Mouse (Mus musculus) cortical plate, adult 2 months (tissue): ENCODE data around the gene Map3k10.

Experiments used
- CTCF ChIP-seq: fragments of 200-500 bp; IDR thresholded peaks from 2 replicates; pipeline ENCODE4 v1.5.1; 2011; ENCODE audit warnings: mild to moderate bottlenecking, control low read depth, low read length; ENCODE audit not compliant: insufficient read depth; ENCODE audit errors: extremely low read depth
- POLR2A ChIP-seq: fragments of 200-500 bp; IDR thresholded peaks from 2 replicates; pipeline ENCODE4 v1.6.1; 2011; ENCODE audit warnings: mild to moderate bottlenecking, low read length, control low read depth; ENCODE audit not compliant: insufficient read depth; ENCODE audit errors: extremely low read depth

DNA sequence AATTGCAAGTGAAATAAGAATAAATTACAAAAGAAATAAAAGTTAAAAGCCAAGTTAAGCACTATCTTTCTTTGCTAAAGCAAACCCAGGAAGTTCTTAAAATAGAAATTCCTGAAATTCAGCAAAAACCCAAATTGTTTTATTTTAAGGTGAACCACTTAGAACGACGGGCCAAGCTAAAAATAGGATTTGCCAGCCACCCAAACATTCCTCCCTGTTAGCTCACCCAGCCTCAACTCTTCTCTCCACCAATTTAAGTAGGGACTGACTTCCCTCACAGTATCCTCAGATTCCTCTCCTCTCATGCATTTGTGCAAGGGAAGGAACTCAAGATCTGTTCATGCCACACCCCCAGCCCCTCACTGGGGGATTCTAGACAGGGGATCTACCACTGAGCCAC is 8.8 kb upstream of the Map3k10 start:
- TF ChIP-seq CTCF: no peak
- no peak for TF ChIP-seq POLR2A
